Mouse (Mus musculus) embryonic fibroblast, embryonic 13.5 days (primary cell): ENCODE measurements around the gene Krt7. TPM values are rescaled to one million over a fixed set of nuclear protein-coding genes. Genes with fewer than 3 reads are reported as not detected.

Experiments used
- H3K27ac ChIP-seq: 2 replicates; pipeline ENCODE4 v1.5.1; 2012; ENCODE audit warnings: low read length, control low read depth, inconsistent platforms; ENCODE audit not compliant: insufficient read depth
- H3K4me1 ChIP-seq: 2 replicates; pipeline ENCODE4 v1.6.1; 2011; ENCODE audit warnings: low read length; ENCODE audit not compliant: control insufficient read depth, insufficient read depth
- H3K4me3 ChIP-seq: 2 replicates; pipeline ENCODE4 v1.5.1; 2011; ENCODE audit warnings: mild to moderate bottlenecking, control low read depth, low read length; ENCODE audit not compliant: insufficient read depth
- CTCF ChIP-seq: IDR thresholded peaks from 2 replicates; pipeline ENCODE4 v1.5.1; 2011; ENCODE audit warnings: mild to moderate bottlenecking, control low read depth, low read length, moderate library complexity, borderline replicate concordance; ENCODE audit not compliant: insufficient read depth
- POLR2A ChIP-seq: IDR thresholded peaks from 2 replicates; pipeline ENCODE4 v1.6.1; 2011; ENCODE audit warnings: low read depth, mild to moderate bottlenecking, control low read depth, low read length, moderate library complexity
- polyA plus RNA-seq: library from polyadenylated mRNA; stranded (reverse); fragments of >200 nt; gene quantifications from 2 replicates; pipeline ENCODE4 v1.2.4, GENCODE M21; 2011; ENCODE audit warnings: low read depth; ENCODE audit not compliant: missing spikeins, insufficient read length

The Krt7 gene
- polyA plus RNA-seq, 1 experiment, result 0.98 TPM

- no peak overlapping the region for H3K4me3 ChIP-seq
- H3K27ac ChIP-seq, result no peak overlapping the region
- H3K4me1 ChIP-seq, result peaks cover 3% of the 10 kb centered on the region; the same call in 1 of the 2 replicates
- no peak for TF ChIP-seq CTCF
- TF ChIP-seq POLR2A, result no peak
Measured at GRCm38 (mm10) chr15:101458361-101458930, 47.6 kb downstream of the Krt7 start.

- peaks cover 3% of the 10 kb centered on the region; the same call in 1 of the 2 replicates for H3K4me1 ChIP-seq
- no peak for TF ChIP-seq CTCF
- no peak for TF ChIP-seq POLR2A
- no peak overlapping the region for H3K4me3 ChIP-seq
- H3K27ac ChIP-seq, result no peak overlapping the region
Measured at GRCm38 (mm10) chr15:101459283-101459682, 48.4 kb downstream of the Krt7 start.

GRCm38 (mm10) chr15:101463651-101464050, 52.8 kb downstream of the Krt7 start, which contains the start of gene Krt81:
Gene Krt81 (minus strand): TSS chr15:101463751.
- no peak within 1 kb of the TSS for H3K27ac ChIP-seq
- no peaks in the 10 kb centered on the region for H3K4me1 ChIP-seq
- no peak within 1 kb of the TSS for H3K4me3 ChIP-seq
- no peak for TF ChIP-seq POLR2A
- no peak for TF ChIP-seq CTCF

GRCm38 (mm10) chr15:101469093-101469492, 58.2 kb downstream of the Krt7 start:
- H3K4me1 ChIP-seq, result no peaks in the 10 kb centered on the region
- TF ChIP-seq CTCF (no peak), POLR2A (no peak)

GRCm38 (mm10) chr15:101472952-101473528, 62.2 kb downstream of the Krt7 start, which contains the start of gene Krt86:
Gene Krt86 (plus strand): TSS chr15:101473478.
- H3K4me1 ChIP-seq, result no peaks in the 10 kb centered on the region
- no peak within 1 kb of the TSS for H3K4me3 ChIP-seq
- no peak within 1 kb of the TSS for H3K27ac ChIP-seq
- no peak for TF ChIP-seq CTCF
- TF ChIP-seq POLR2A, result no peak

More at GRCm38 (mm10) chr15:101469093-101469492, 58.2 kb downstream of the Krt7 start:
- no peak overlapping the region for H3K27ac ChIP-seq
- H3K4me3 ChIP-seq, result no peak overlapping the region

DNA sequence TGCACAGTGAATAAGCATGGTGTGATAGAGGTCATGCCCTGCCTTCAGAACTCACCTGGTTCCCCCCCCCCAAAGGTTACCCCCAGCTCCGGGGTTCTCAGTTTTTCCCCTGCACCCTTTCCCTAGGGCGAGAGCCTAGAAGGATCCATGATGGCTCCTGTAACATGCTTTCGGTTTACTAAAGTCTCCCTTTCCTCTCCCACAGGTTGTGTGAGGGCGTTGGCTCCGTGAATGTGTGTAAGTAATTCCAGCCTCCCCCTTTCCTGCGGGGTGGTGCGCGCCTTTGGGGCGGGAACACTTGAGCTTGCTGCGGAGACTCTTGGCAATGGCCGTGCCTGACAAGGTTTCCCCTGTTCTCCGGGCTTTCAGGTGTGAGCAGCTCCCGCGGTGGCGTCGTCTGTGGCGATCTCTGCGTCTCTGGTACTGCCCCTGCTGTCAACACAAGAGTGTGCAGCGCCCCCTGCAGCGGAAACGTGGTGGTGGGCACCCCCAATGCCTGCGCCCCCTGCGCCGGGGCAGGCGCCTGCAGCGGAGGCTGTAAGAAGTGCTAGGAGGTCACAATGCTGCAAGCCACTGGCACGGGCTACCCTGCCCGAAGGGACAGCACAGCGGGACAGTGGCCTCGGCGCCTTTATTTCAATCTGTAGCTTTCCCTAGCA, 68.3 kb downstream of the Krt7 start:
- TF ChIP-seq POLR2A, result no peak
- TF ChIP-seq CTCF, result peak; percentile 43; the same call in 1 of the 2 replicates

DNA sequence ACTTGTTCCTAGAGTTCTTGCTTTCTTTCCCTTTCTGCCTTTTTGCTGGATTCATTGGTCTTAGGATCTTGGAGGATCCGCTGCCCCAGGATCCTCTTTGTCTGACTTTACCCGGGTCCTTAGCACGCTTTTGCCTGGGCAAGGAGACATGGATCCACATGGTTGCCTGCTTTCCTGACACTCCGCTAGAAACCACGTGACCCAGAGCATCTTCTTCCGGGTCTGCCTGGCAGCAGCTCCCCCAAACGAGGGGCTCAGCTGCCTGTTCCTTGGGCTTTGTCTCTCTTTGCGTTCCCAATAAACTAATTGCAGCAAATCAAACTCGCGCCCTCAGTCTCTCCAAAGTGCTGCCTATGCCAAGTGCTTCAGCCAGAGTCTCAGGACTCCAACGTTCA, 68.8 kb downstream of the Krt7 start:
- Histone ChIP-seq H3K4me1 (no peaks in the 10 kb centered on the region), H3K4me3 (no peak overlapping the region), H3K27ac (no peak overlapping the region)
- TF ChIP-seq POLR2A (no peak), CTCF (no peak)

More for the DNA sequence above, 68.3 kb downstream of the Krt7 start:
- Histone ChIP-seq H3K4me1 (no peaks in the 10 kb centered on the region), H3K27ac (no peak overlapping the region), H3K4me3 (peak overlapping the region; percentile 7; the same call in 1 of the 2 replicates)

Other genes starting within 250 kb of the Krt7 start
- gene Acvr1b, start 237.0 kb upstream of the Krt7 start, polyA plus RNA-seq, result 8.8 and 9.7 TPM in 2 replicates
- 9.0 and 9.3 TPM in 2 replicates for gene Grasp, start 186.9 kb upstream of the Krt7 start, polyA plus RNA-seq
- gene Nr4a1, start 156.8 kb upstream of the Krt7 start, polyA plus RNA-seq, result 60.9 and 68.2 TPM in 2 replicates
- 20.4 and 21.3 TPM in 2 replicates for gene Atg101, start 126.8 kb upstream of the Krt7 start, polyA plus RNA-seq
- not detected in 2 replicates for gene 6030408B16Rik, start 117.8 kb upstream of the Krt7 start, polyA plus RNA-seq
- 2.2 and 2.4 TPM in 2 replicates for gene Krt80, start 40.9 kb upstream of the Krt7 start, polyA plus RNA-seq
- gene Krt87, start 27.8 kb downstream of the Krt7 start, polyA plus RNA-seq, result not detected in 2 replicates
- gene Krt88, start 36.7 kb downstream of the Krt7 start, polyA plus RNA-seq, result not detected in 2 replicates
- gene Krt81, start 52.7 kb downstream of the Krt7 start, polyA plus RNA-seq, result not detected in 2 replicates
- gene Krt86, start 62.4 kb downstream of the Krt7 start, polyA plus RNA-seq, result not detected in 2 replicates
- not detected in 2 replicates for gene Krt83, start 80.5 kb downstream of the Krt7 start, polyA plus RNA-seq
- gene Gm49425, start 106.2 kb downstream of the Krt7 start, polyA plus RNA-seq, result not detected in 2 replicates
- gene Krt84, start 121.8 kb downstream of the Krt7 start, polyA plus RNA-seq, result not detected in 2 replicates
- not detected in 2 replicates for gene Krt82, start 139.6 kb downstream of the Krt7 start, polyA plus RNA-seq
- not detected in 2 replicates for gene Krt90, start 151.9 kb downstream of the Krt7 start, polyA plus RNA-seq
- not detected in 2 replicates for gene Krt75, start 162.9 kb downstream of the Krt7 start, polyA plus RNA-seq
- gene Gm5414, start 217.1 kb downstream of the Krt7 start, polyA plus RNA-seq, result not detected in 2 replicates
- not detected in 2 replicates for gene Gm5478, start 236.3 kb downstream of the Krt7 start, polyA plus RNA-seq